Mouse (Mus musculus): Measurements from ENCODE around the gene Masp1. TPM values are rescaled to one million over a fixed set of nuclear protein-coding genes. Genes with fewer than 3 reads are reported as not detected.

Masp1 gene
- total RNA-seq, 2 experiments from 2014 or later: 14.0 to 14.7 TPM

GRCm38 (mm10) chr16:23458906-23459588 is 61.6 kb downstream of the Masp1 start:
- no peak for DNase-seq

DNA sequence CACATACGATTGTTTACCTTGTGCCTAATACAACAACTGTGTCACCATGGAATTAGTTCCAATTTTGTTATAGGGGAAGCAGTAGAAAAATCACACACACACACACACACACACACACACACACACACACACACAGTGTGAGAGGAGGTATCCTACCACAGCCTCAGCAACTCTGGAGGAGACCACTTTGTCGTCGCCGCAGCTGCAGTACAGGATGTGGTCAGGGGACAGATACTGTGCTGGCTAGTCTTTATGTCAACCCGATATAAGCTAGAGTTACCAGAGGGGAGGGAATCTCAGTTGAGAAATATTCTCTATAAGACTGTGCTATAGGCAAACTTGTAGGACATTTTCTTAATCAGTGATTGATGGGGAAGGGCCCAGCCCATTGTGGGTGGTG is 63.3 kb downstream of the Masp1 start:
- DNase-seq: no peak

DNA sequence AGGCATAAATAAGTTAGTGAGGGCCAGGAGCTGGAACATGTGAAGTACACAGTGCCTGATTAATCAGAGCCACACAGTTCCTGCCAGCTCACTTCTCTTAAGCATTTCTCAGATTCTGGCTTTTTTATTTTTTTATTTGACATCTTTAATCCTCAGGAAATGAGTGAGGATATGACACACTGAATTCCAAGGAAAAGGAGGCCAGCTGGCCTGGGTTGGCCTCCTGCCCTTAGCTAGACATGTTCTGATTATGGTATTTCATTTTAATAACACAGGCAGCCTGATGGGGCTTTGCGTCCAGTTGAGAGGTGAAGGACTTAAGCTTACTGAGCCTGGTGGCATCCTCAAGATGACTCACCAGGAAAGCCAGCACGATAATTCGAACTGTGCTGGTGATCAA is 64.1 kb downstream of the Masp1 start:
- DNase-seq: peak; percentile 26

- DNase-seq: no peak
Observed at GRCm38 (mm10) chr16:23454376-23454775, 66.2 kb downstream of the Masp1 start.

DNA sequence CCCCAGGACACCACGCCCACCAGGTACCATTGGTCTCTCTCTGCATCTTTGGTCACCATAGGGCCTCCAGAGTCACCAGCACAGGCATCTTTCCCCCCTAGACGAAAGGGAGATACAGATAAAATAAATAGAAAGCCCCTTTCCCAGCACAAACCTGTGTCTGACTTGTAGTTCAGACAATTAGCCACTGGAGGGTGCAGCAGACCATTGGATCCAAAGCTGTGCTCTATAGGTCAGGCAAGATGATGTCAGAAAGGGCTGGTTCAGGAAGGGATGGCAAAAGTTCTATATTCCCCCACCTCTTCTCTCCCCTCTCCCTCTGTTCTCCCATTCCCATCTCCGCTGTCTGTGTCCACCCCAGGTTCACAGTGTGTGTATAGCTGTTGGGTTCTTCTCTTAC is 68.1 kb downstream of the Masp1 start:
- peak; percentile 42 for DNase-seq

DNA sequence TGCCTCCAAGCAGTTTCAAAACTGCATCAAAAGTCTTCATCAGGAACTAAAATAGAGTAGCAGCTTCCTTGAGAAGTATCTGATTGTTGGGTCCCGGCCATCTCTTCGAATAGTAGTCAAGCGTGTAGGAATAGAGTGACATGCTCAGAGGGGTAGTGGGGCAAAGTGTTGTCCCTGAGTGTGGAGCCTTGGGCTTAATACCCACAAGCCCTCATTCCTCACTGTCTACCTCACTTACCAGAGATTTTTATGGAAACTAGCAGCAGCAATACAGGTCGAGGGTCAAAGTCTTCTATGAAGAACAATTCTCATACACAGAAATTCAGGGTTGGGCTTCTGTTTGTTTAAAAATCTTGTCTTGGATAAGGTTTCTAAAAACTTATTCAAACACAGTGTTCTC is 69.8 kb downstream of the Masp1 start:
- DNase-seq: no peak

DNA sequence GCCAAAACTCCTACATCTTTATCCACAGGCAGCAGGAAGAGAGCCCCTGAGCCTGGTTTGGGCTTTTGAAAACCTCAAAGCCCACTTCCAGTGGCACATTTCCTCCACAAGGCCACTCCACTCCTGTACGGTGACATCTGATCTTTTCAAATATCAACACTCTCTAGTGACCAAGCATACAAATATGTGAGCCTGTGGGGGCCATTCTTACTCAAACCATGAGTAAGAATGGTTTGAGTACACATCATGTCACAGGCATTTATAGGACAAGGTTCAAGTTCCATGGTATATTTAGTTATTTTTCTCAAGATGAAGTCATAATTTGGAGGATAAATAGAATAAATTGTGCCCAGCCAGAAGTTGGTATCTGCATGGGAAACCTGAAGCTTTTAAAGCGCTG is 70.7 kb downstream of the Masp1 start:
- DNase-seq: no peak

DNA sequence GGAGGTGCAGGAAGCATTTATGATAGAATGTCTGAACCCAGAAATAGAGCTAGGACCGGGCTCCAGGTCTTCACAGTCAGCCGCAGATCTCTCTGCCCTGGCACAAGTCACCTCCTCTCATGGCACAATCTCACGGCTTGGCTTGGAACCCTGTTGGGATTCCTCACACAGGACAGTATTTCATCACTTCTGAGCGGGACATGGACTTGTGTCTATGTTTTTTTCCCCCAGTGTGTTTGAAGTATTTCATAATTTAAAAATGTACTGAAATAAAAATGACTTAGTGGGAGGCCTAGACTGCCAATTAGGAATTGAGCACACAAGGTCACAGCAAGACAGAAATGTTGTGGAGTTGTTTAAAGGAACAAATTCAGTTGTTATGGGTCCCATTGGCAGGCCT is 76.4 kb downstream of the Masp1 start:
- no peak for DNase-seq

DNA sequence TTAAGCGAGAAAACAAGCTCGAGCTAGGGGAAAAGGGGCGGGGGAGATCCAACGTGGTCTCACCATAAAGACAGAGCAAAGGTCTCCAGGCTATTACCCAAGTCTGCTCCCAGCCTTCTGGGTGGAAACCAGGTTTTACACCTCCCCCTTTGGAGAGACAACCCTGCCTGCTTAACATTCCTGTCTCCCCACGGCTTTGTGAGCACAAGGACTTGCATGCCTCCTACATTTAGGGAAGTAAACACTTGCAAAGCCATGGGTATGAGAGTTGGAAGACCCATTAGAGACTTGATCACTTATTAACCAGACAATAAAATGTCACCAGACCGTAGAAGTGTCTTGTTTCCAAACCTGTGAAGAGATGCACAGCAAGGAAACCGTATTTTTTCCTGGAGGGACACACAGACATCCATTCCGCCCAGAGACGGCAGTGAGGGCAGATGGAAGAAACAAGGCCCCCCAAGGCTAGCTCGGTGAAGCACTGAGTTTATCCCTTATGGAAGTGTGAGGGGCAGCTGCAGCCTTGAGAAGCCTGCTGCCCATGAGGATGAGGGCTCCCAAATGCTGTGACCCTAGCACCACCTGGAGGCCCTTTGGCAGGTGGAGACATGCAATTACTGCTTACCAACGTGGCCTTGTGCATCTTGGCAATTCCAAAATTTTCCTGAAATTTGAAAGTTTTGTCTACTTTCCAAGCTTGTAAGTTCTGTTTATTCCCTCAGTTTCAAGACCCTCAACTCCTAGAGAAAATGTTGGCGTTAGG is 83.0 kb downstream of the Masp1 start:
- DNase-seq: no peak

DNA sequence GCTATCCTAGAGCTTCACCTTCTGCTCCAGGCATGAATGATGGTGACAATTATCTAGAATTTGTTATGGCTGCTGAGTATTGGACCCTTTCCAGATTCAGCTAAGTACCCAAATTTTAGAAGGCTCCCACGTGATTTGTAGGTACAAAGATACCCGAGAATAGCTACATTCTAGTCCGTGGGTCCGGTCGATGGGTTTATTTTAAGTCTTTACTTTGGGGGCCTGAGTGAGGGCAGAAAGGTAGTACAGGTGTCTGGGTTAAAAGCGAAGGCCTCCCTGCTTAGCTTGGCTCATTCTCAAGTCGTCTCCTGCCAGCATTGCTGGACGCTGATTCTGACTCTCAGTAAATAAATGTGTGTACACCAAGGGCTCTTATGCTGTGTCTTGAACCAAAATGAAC is 90.6 kb downstream of the Masp1 start:
- DNase-seq: no peak

GRCm38 (mm10) chr16:23428647-23429319 is 91.8 kb downstream of the Masp1 start, which contains the start of gene Rtp1:
Rtp1 (plus strand) TSS chr16:23429133.
- peak; percentile 8 for DNase-seq

GRCm38 (mm10) chr16:23427701-23428100 is 92.9 kb downstream of the Masp1 start:
- DNase-seq: no peak

- DNase-seq: no peak
Observed at GRCm38 (mm10) chr16:23423825-23424224, 96.8 kb downstream of the Masp1 start.

GRCm38 (mm10) chr16:23419565-23420085 is 101.0 kb downstream of the Masp1 start:
- DNase-seq: no peak

DNA sequence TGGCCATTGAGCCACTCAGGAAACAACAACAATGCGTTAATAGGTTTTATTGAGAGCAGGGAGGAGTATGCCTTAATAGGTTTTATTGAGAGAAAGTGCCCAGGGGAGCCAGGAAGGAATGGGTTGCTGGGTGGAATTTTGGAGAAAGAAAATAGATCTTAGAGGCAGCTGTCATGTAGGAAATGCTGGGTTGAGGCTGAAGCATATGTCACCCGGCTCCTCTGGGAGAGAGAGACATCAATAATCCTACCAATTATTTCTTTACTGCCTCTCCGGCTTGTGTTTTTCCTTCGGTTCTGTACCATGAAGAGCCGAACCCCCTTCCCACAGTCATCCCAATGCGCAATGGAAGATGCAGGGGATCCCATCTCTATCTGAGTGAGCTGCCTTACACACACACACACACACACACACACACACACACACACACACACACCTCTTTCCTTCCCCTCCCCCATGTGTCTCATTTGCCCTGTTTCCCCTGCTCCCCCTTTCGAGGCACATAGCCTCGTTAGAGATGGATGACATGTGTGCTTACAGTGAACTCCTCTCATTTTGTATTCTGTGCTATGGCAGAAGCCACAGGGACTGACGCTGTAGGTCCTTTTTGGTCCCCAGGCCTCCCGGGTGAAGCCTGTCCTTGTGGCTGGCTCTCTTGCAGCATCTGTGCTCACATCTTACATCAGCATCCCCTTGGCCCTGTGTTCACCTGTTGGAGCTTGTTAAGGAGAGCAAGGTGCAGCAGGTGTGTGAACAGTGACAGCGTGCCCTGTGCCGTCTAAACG is 103.0 kb downstream of the Masp1 start:
- DNase-seq: no peak

- DNase-seq: no peak
Observed at GRCm38 (mm10) chr16:23416657-23417293, 103.8 kb downstream of the Masp1 start.

- DNase-seq: peak; percentile 51
Observed at GRCm38 (mm10) chr16:23416261-23416656, 104.4 kb downstream of the Masp1 start.

GRCm38 (mm10) chr16:23412930-23413329 is 107.7 kb downstream of the Masp1 start:
- no peak for DNase-seq

GRCm38 (mm10) chr16:23403008-23403755 is 117.4 kb downstream of the Masp1 start:
- peak; percentile 85 for DNase-seq

DNA sequence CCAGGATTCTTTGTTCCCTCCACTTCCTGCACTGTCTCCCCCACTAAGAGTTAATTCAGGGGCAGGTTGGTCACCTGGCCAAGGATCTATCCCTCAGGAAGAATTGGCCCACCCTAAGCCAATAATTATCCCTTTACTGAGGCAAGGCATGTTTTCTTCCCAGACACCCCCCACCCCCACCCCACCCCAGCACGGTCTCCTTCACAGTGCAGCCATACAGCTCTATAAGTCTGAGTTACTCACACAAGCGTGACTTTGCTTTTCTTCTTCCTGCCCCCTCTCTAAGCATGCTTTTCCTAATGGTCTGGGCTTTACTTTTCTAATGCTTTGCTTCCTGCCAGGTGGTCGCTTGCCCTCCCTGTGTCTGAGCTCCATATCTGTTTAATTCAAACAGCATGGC is 118.7 kb downstream of the Masp1 start:
- no peak for DNase-seq

DNA sequence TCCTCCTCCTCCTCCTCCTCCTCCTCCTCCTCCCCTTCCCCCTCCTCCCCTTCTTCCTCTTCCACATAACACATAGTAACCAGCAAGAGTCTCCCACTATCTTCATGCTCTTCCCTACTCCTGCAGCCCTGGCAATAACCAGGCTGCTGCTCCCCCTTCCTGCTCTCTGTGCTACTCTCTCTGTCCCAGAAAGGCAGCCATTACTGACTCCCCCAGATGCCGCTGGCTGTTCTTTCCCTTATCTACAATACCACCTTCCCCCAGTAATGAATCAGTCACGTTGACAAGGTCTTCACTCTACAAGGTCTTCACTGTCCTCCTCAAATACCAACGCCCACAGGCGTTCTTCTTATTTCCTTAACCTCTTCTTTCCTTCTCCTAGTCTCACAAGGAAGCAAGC is 119.2 kb downstream of the Masp1 start:
- no peak for DNase-seq
